ENCODE assay signal across 9 mouse cellular contexts in the genomic region with DNA sequence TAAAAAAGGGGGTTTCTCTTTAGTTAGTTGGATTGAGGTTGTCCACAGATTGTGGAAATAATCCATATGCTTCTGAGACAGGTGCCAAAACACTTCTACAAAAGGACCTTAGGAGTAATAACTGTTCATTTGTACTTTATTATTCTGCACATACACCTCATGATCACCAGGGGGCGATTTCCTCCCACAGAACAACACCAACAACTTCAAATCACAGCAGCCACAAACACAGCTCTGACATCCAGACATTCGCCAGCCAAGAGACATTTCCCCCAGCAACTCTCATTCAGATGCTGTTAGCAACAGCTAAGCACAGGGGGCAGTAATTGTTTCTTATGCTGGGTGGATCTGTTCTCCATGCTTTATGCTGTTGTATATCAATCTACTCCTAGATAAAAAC. TPM values are rescaled to one million over a fixed set of nuclear protein-coding genes. Genes with fewer than 3 reads are reported as not detected.
DNase-seq lines count a peak whose midpoint lies in the region; ATAC-seq and TF ChIP-seq lines count a peak whose summit lies in the region.
"Had no signal": no experiment of that assay in that cellular context is flagged by ENCODE, and none has a peak within 500 bp of the region (broad histone marks: within the 10 kb centered on the region; RNA-seq: fewer than 3 reads in every experiment).

No protein-coding gene starts in this region.

- no peak overlapping the region for H3K9ac ChIP-seq in hindbrain, embryonic 14.5 days
- H3K9ac ChIP-seq in limb, embryonic 13.5 days: no peak overlapping the region

- no peak for TF ChIP-seq POLR2A in spleen, adult 2 months (IDR thresholded peaks at IDR 0.05; ENCODE audit: low read depth, low read length)

- no peak overlapping the region for H3K4me3 ChIP-seq in spleen, adult 2 months (ENCODE audit: extremely low read depth, insufficient read depth, insufficient read length)
- H3K4me3 ChIP-seq in hindbrain, embryonic 14.5 days (replicated peaks; ENCODE audit: low read length): no peak overlapping the region
- no peak overlapping the region for H3K4me3 ChIP-seq in limb, embryonic 13.5 days

- 5% methylated on average over 2 of the region's 2 CpGs for WGBS in spleen, adult 2 months
- 6% methylated on average over 2 of the region's 2 CpGs for WGBS in hindbrain, embryonic 14.5 days
- 13% methylated on average over 2 of the region's 2 CpGs for WGBS in limb, embryonic 13.5 days

- peaks cover 2% of the 10 kb centered on the region; the same call in 1 of the 2 replicates for H3K27me3 ChIP-seq in spleen, adult 2 months (ENCODE audit: control insufficient read depth, insufficient read depth, low read length)
- H3K27me3 ChIP-seq in hindbrain, embryonic 14.5 days (ENCODE audit: control insufficient read depth, insufficient read depth, low read length): no peaks in the 10 kb centered on the region
- H3K27me3 ChIP-seq in limb, embryonic 13.5 days: no peaks in the 10 kb centered on the region

- TF ChIP-seq CTCF in spleen, adult 2 months (IDR thresholded peaks at IDR 0.05; ENCODE audit: extremely low read depth, insufficient read depth, insufficient read length, insufficient replicate concordance): peak; percentile 27; the same call in 1 of the 2 replicates

- H3K27ac ChIP-seq in spleen, adult 2 months (ENCODE audit: insufficient read depth, low read length): no peak overlapping the region
- no peak overlapping the region for H3K27ac ChIP-seq in hindbrain, embryonic 14.5 days
- H3K27ac ChIP-seq in limb, embryonic 13.5 days: no peak overlapping the region

- H3K9me3 ChIP-seq in hindbrain, embryonic 14.5 days (ENCODE audit: control insufficient read depth, low read length): no peaks in the 10 kb centered on the region
- no peaks in the 10 kb centered on the region for H3K9me3 ChIP-seq in limb, embryonic 13.5 days

- peak; percentile 75 for ATAC-seq in hindbrain, embryonic 14.5 days (ENCODE audit: low FRiP score)
- peak; percentile 36; the same call in 1 of the 2 replicates for ATAC-seq in limb, embryonic 13.5 days (ENCODE audit: low FRiP score, low read depth)

- H3K4me1 ChIP-seq in spleen, adult 2 months (ENCODE audit: control insufficient read depth, insufficient read depth, insufficient read length): peaks cover 17% of the 10 kb centered on the region; the same call in 1 of the 2 replicates
- no peaks in the 10 kb centered on the region for H3K4me1 ChIP-seq in hindbrain, embryonic 14.5 days (replicated peaks; ENCODE audit: control insufficient read depth, insufficient read depth, low read length)
- H3K4me1 ChIP-seq in limb, embryonic 13.5 days: no peaks in the 10 kb centered on the region

- peak in 1 of 2 experiments; percentile 46 for DNase-seq in spleen, adult 2 months (ENCODE audit: low read depth in 1 of 2, low spot score in 2 of 2)
- no peak for DNase-seq in spleen, adult 12 weeks (ENCODE audit: low spot score)
- DNase-seq in adrenal gland, postnatal 10 days: peak; percentile 43
- peak; percentile 38 for DNase-seq in fibroblast of lung, adult 2 months (ENCODE audit: low read depth)
- DNase-seq in hindbrain, embryonic 14.5 days (ENCODE audit: low spot score): peak; percentile 63
- DNase-seq in naive thymus-derived CD4-positive, alpha-beta T cell, adult 2 months (ENCODE audit: low read depth): peak; percentile 47
- no peak for DNase-seq in c-Kit-positive CD71-positive TER-119-positive erythroid progenitor cells, embryonic 14.5 days (ENCODE audit: low spot score)

- H3K36me3 ChIP-seq in spleen, adult 2 months (ENCODE audit: control insufficient read depth, insufficient read depth, low read length): no peaks in the 10 kb centered on the region
- no peaks in the 10 kb centered on the region for H3K36me3 ChIP-seq in hindbrain, embryonic 14.5 days (replicated peaks; ENCODE audit: control insufficient read depth, insufficient read depth)
- H3K36me3 ChIP-seq in limb, embryonic 13.5 days: no peaks in the 10 kb centered on the region

- no peak overlapping the region for H3K4me2 ChIP-seq in hindbrain, embryonic 14.5 days (replicated peaks)
- no peak overlapping the region for H3K4me2 ChIP-seq in limb, embryonic 13.5 days (replicated peaks)

RNA-seq across cellular contexts. Expression of a gene that starts 5.3 kb away (rescaled TPM):
- polyA plus RNA-seq in spleen, adult 2 months (2012; rRNA removed): not detected in 2 replicates
- total RNA-seq in adrenal gland, postnatal 10 days (2021): not detected
- polyA plus RNA-seq in hindbrain, embryonic 14.5 days (2014; fragmentation: Nextera tagmentation; extraction: Ambion mirVana): not detected in 2 replicates
- polyA plus RNA-seq in limb, embryonic 13.5 days (2015; fragmentation: Nextera tagmentation; extraction: Ambion mirVana): not detected in 2 replicates
- total RNA-seq: gastrocnemius, adult 8-10 months had no signal

RNA-seq across cellular contexts. Expression of a gene that starts 15.8 kb away (rescaled TPM):
- polyA plus RNA-seq in spleen, adult 2 months (2012; rRNA removed): not detected in 2 replicates
- not detected for total RNA-seq in adrenal gland, postnatal 10 days (2021)
- not detected in 2 replicates for polyA plus RNA-seq in hindbrain, embryonic 14.5 days (2014; fragmentation: Nextera tagmentation; extraction: Ambion mirVana)
- polyA plus RNA-seq in limb, embryonic 13.5 days (2015; fragmentation: Nextera tagmentation; extraction: Ambion mirVana): not detected in 2 replicates
- total RNA-seq: gastrocnemius, adult 8-10 months had no signal

RNA-seq across cellular contexts. Expression of a gene that starts 27.5 kb away (rescaled TPM):
- polyA plus RNA-seq in spleen, adult 2 months (2012; rRNA removed): 30.5 and 41.7 TPM in 2 replicates
- total RNA-seq in adrenal gland, postnatal 10 days (2021): 10 to 100 TPM; 15.1 to 16.1 TPM
- polyA plus RNA-seq in hindbrain, embryonic 14.5 days (2014; fragmentation: Nextera tagmentation; extraction: Ambion mirVana): 0.91 and 1.3 TPM in 2 replicates
- 0.50 TPM in 2 replicates for polyA plus RNA-seq in limb, embryonic 13.5 days (2015; fragmentation: Nextera tagmentation; extraction: Ambion mirVana)

RNA-seq across cellular contexts. Expression of a gene that starts 46.0 kb away (rescaled TPM):
- polyA plus RNA-seq in spleen, adult 2 months (2012; rRNA removed): not detected in 2 replicates
- total RNA-seq in adrenal gland, postnatal 10 days (2021): not detected
- polyA plus RNA-seq in hindbrain, embryonic 14.5 days (2014; fragmentation: Nextera tagmentation; extraction: Ambion mirVana): not detected in 2 replicates
- polyA plus RNA-seq in limb, embryonic 13.5 days (2015; fragmentation: Nextera tagmentation; extraction: Ambion mirVana): not detected in 2 replicates
- total RNA-seq: gastrocnemius, adult 8-10 months had no signal

Comparison
In these comparisons a context has a peak if more than half of its experiments do, and no peak if none do; other contexts are left out.
1. DNase-seq: peak in adrenal gland, postnatal 10 days (single experiment), fibroblast of lung, adult 2 months (single experiment), hindbrain, embryonic 14.5 days (single experiment) and naive thymus-derived CD4-positive, alpha-beta T cell, adult 2 months (single experiment); none in spleen, adult 12 weeks (single experiment) and c-Kit-positive CD71-positive TER-119-positive erythroid progenitor cells, embryonic 14.5 days (single experiment).
2. RNA of a gene that starts 27.5 kb away (polyA plus RNA-seq): 30.5 to 41.7 TPM in spleen, adult 2 months; 0.91 to 1.3 TPM in hindbrain, embryonic 14.5 days and 0.50 TPM in limb, embryonic 13.5 days; every median in the first group is over 10 times any median in the second.